Mouse (Mus musculus) ES-Bruce4 (cell line): ENCODE results near the gene Mrln. TPM values are rescaled to one million over a fixed set of nuclear protein-coding genes. Genes with fewer than 3 reads are reported as not detected.
A peak's percentile ranks its signal among the peaks of the same experiment; 100 is the strongest.

Experiments
- H3K27ac ChIP-seq: 2 replicates; pipeline ENCODE4 v1.5.1; 2012; ENCODE audit warnings: low read length, inconsistent platforms; ENCODE audit not compliant: insufficient read depth
- H3K27me3 ChIP-seq: 2 replicates; pipeline ENCODE4 v1.6.1; 2012; ENCODE audit warnings: mild to moderate bottlenecking, low read length, inconsistent platforms; ENCODE audit not compliant: control insufficient read depth, poor library complexity, insufficient read depth, severe bottlenecking
- H3K36me3 ChIP-seq: 2 replicates; pipeline ENCODE4 v1.6.1; 2012; ENCODE audit warnings: inconsistent platforms, mild to moderate bottlenecking, low read length, moderate library complexity; ENCODE audit not compliant: control insufficient read depth, poor library complexity, insufficient read depth, severe bottlenecking
- H3K4me1 ChIP-seq: one replicate; pipeline ENCODE4 v1.8.1; 2011; ENCODE audit warnings: low read length; ENCODE audit not compliant: control insufficient read depth, insufficient read depth
- H3K4me3 ChIP-seq: 2 replicates; pipeline ENCODE4 v1.5.1; 2011; ENCODE audit warnings: low read depth, mild to moderate bottlenecking, low read length
- H3K9ac ChIP-seq: 2 replicates; pipeline ENCODE4 v1.6.1; 2012; ENCODE audit warnings: low read depth, mild to moderate bottlenecking, inconsistent platforms; ENCODE audit not compliant: poor library complexity, severe bottlenecking
- H3K9me3 ChIP-seq: replicated peaks from 2 replicates; pipeline ENCODE4 v1.6.1; 2012; ENCODE audit warnings: mild to moderate bottlenecking, low read length, inconsistent platforms; ENCODE audit not compliant: control insufficient read depth, poor library complexity, insufficient read depth, severe bottlenecking
- CTCF ChIP-seq: IDR thresholded peaks from one replicate; pipeline ENCODE4 v1.8.1; 2011; ENCODE audit warnings: low read depth, low read length
- EP300 ChIP-seq: IDR thresholded peaks from 2 replicates; pipeline ENCODE4 v1.6.1; 2011; ENCODE audit warnings: low read depth, low read length; ENCODE audit not compliant: insufficient read depth
- POLR2A ChIP-seq: IDR thresholded peaks from one replicate; pipeline ENCODE4 v1.8.1; 2011; ENCODE audit warnings: low read length; ENCODE audit not compliant: insufficient read depth
- polyA plus RNA-seq: library from polyadenylated mRNA; stranded (reverse); fragments of >200 nt; gene quantifications from 2 replicates; pipeline ENCODE4 v1.2.4, GENCODE M21; 2011; ENCODE audit warnings: low read depth; ENCODE audit not compliant: missing spikeins, insufficient read depth, insufficient read length

The Mrln gene
- polyA plus RNA-seq, 1 experiment: not detected

- Histone ChIP-seq H3K9me3 (no peaks in the 10 kb centered on the region; the same call in 1 of the 2 replicates), H3K36me3 (no peaks in the 10 kb centered on the region), H3K27ac (no peak within 1 kb of the TSS), H3K4me3 (peak within 1 kb of the TSS; percentile 74), H3K27me3 (no peaks in the 10 kb centered on the region), H3K9ac (peak within 1 kb of the TSS; percentile 36), H3K4me1 (peaks cover 2% of the 10 kb centered on the region)
- TF ChIP-seq EP300 (peak; percentile 88), CTCF (peak; percentile 0), POLR2A (no peak)
These were observed 40.6 kb downstream of the Mrln start, which contains the start of gene Slc16a9 for GRCm38 (mm10) chr10:70244921-70245558. Gene Slc16a9 (plus strand): TSS chr10:70245100.

DNA sequence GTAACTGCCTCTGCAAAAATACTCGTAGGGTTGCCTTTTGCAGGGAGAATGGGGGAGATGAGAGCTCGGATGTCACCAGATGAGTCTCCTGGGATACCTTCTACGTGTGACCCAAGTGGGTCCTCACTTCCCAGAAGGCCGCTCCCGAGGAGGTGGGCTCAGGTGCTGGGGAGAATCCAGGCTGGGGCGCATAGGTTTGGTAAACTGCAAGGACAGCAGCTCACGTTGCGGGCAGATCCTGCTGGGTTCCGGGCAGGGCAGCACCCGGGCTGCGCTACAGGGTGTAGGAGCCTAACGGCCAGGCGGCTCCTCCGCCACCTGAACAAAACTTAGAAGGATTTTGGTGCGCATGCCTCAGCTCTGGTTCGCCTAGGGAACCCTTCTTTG, 41.1 kb downstream of the Mrln start:
- TF ChIP-seq EP300 (no peak), CTCF (no peak), POLR2A (no peak)
- Histone ChIP-seq H3K9ac (peak overlapping the region; percentile 36), H3K4me1 (peaks cover 2% of the 10 kb centered on the region), H3K36me3 (no peaks in the 10 kb centered on the region), H3K27me3 (no peaks in the 10 kb centered on the region), H3K27ac (no peak overlapping the region), H3K9me3 (no peaks in the 10 kb centered on the region; the same call in 1 of the 2 replicates), H3K4me3 (peak overlapping the region; percentile 74)

- Histone ChIP-seq H3K9ac (no peak overlapping the region), H3K4me3 (peak overlapping the region; percentile 74), H3K9me3 (no peaks in the 10 kb centered on the region; the same call in 1 of the 2 replicates), H3K36me3 (no peaks in the 10 kb centered on the region), H3K27me3 (no peaks in the 10 kb centered on the region), H3K4me1 (peaks cover 2% of the 10 kb centered on the region), H3K27ac (no peak overlapping the region)
- TF ChIP-seq EP300 (no peak), CTCF (no peak), POLR2A (no peak)
These were observed 41.6 kb downstream of the Mrln start for GRCm38 (mm10) chr10:70246076-70246475.

DNA sequence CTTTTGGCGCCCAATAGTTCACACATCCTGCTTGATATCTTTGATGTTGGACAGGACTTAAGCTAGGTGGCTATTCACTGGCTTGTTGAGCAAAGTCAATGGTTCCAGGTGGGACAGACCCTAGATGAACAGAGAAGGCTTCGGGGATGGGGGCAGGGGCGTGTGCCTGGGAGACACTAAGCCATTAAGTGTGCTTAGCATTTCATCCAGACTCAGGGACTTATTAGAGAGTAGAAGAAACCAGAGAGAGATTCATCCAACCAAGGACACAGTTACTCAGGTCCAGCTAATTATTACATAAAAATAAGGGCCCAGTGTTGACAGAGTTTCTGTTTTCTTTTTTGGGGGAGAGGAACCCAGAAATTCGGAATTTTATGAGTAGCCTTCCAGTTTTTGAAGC, 45.9 kb downstream of the Mrln start:
- TF ChIP-seq CTCF (no peak), EP300 (no peak), POLR2A (no peak)
- no peaks in the 10 kb centered on the region for H3K27me3 ChIP-seq
- no peaks in the 10 kb centered on the region for H3K4me1 ChIP-seq
- H3K27ac ChIP-seq: no peak overlapping the region
- no peak overlapping the region for H3K9ac ChIP-seq
- no peaks in the 10 kb centered on the region for H3K36me3 ChIP-seq
- no peak overlapping the region for H3K4me3 ChIP-seq
- H3K9me3 ChIP-seq: no peaks in the 10 kb centered on the region; the same call in 1 of the 2 replicates

DNA sequence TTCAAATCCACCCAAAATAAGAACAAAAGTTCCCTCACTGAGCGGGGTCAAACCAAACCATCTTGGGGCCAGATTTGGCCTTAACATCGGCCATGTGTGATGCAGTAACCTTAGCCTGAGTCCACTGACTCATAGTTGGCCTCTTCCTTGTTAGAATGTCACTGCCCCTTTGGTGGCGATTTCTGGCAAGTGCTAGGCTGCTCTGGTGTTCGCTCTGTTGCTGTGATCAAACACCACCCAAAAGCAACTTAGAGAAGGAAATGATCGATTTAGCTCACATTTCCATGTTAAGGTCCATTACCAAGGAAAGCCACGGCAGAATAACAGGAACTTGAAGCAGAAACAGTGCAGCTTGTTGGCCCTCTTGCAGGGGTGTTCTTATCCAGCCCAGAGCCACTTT, 46.3 kb downstream of the Mrln start:
- no peak overlapping the region for H3K4me3 ChIP-seq
- TF ChIP-seq CTCF (no peak), POLR2A (no peak), EP300 (no peak)

DNA sequence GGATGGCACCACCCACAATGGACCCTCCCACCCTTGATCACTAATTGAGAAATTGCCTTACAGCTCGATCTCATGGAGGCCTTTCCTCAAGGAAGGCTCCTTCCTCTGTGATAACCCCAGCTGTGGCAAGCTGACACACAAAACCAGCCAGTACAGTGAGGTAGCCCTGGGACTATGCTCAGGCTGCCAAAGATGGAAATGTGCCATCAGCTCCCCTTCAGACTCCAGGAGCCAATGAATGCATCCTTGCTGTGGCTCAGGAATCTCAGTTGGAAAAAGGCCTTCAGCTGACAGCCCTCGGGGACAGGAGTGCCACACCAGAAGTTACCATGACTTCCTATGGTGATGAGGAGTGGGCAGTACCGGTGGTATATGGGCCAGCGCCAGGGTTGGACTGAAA, 50.2 kb downstream of the Mrln start:
- Histone ChIP-seq H3K9ac (no peak overlapping the region), H3K4me3 (no peak overlapping the region), H3K9me3 (no peaks in the 10 kb centered on the region; the same call in 1 of the 2 replicates), H3K4me1 (no peaks in the 10 kb centered on the region), H3K36me3 (no peaks in the 10 kb centered on the region), H3K27me3 (no peaks in the 10 kb centered on the region), H3K27ac (no peak overlapping the region)
- TF ChIP-seq POLR2A (no peak), EP300 (no peak), CTCF (no peak)

More for the DNA sequence above, 46.3 kb downstream of the Mrln start:
- H3K36me3 ChIP-seq: no peaks in the 10 kb centered on the region
- no peaks in the 10 kb centered on the region for H3K4me1 ChIP-seq
- H3K9me3 ChIP-seq: no peaks in the 10 kb centered on the region; the same call in 1 of the 2 replicates
- H3K9ac ChIP-seq: no peak overlapping the region
- H3K27me3 ChIP-seq: no peaks in the 10 kb centered on the region
- H3K27ac ChIP-seq: no peak overlapping the region
